Mouse (Mus musculus): ENCODE data around the gene Tbc1d22a. TPM values are rescaled to one million over a fixed set of nuclear protein-coding genes. Genes with fewer than 3 reads are reported as not detected.

Tbc1d22a gene
- total RNA-seq (2021): 10 to 100 TPM; 16.5 to 20.6 TPM

GRCm38 (mm10) chr15:86213753-86214548, at the start of gene Tbc1d22a:
TSS of gene Tbc1d22a (plus strand) at chr15:86214459.
- peak; percentile 95 for DNase-seq

- DNase-seq: no peak
Measured at GRCm38 (mm10) chr15:86164718-86165345, 49.4 kb upstream of the Tbc1d22a start.

GRCm38 (mm10) chr15:86165811-86166590, 48.3 kb upstream of the Tbc1d22a start:
- no peak for DNase-seq

- no peak for DNase-seq
Measured at GRCm38 (mm10) chr15:86167032-86167655, 47.1 kb upstream of the Tbc1d22a start.

GRCm38 (mm10) chr15:86167787-86168504, 46.3 kb upstream of the Tbc1d22a start:
- DNase-seq: no peak

GRCm38 (mm10) chr15:86168505-86168867, 45.8 kb upstream of the Tbc1d22a start:
- peak; percentile 40 for DNase-seq

GRCm38 (mm10) chr15:86168941-86169816, 45.1 kb upstream of the Tbc1d22a start:
- DNase-seq: no peak

GRCm38 (mm10) chr15:86169817-86170110, 44.5 kb upstream of the Tbc1d22a start:
- no peak for DNase-seq

- no peak for DNase-seq
Measured at GRCm38 (mm10) chr15:86171316-86171715, 42.9 kb upstream of the Tbc1d22a start.

- peak; percentile 72 for DNase-seq
Measured at GRCm38 (mm10) chr15:86172124-86172523, 42.1 kb upstream of the Tbc1d22a start.

- DNase-seq: peak; percentile 53
Measured at GRCm38 (mm10) chr15:86172526-86172925, 41.7 kb upstream of the Tbc1d22a start.

GRCm38 (mm10) chr15:86173136-86173985, 40.9 kb upstream of the Tbc1d22a start:
- peak; percentile 42 for DNase-seq

- no peak for DNase-seq
Measured at GRCm38 (mm10) chr15:86175253-86176050, 38.8 kb upstream of the Tbc1d22a start.

- DNase-seq: no peak
Measured at GRCm38 (mm10) chr15:86176166-86176565, 38.1 kb upstream of the Tbc1d22a start.

GRCm38 (mm10) chr15:86176771-86177702, 37.2 kb upstream of the Tbc1d22a start:
- no peak for DNase-seq

GRCm38 (mm10) chr15:86177703-86178251, 36.5 kb upstream of the Tbc1d22a start:
- peak; percentile 53 for DNase-seq

- no peak for DNase-seq
Measured at GRCm38 (mm10) chr15:86178594-86178993, 35.7 kb upstream of the Tbc1d22a start.

- no peak for DNase-seq
Measured at GRCm38 (mm10) chr15:86180427-86180826, 33.8 kb upstream of the Tbc1d22a start.

Measured in heart, postnatal 4 days (tissue).